Mouse (Mus musculus): ENCODE data around the gene Arhgap32. TPM values are rescaled to one million over a fixed set of nuclear protein-coding genes. Genes with fewer than 3 reads are reported as not detected.

Arhgap32 gene
- polyA plus RNA-seq (2015; fragmentation: Nextera tagmentation; extraction: Ambion mirVana), result 11.4 and 12.0 TPM in 2 replicates

GRCm38 (mm10) chr9:32115786-32116185 lies at the start of gene Arhgap32:
Gene Arhgap32, plus strand, starts transcription at chr9:32116136.
- H3K4me1 ChIP-seq (replicated peaks; ENCODE audit: control insufficient read depth, insufficient read depth, low read length), result no peaks in the 10 kb centered on the region
- no peaks in the 10 kb centered on the region for H3K36me3 ChIP-seq (ENCODE audit: control insufficient read depth, insufficient read depth)
- H3K27me3 ChIP-seq (replicated peaks; ENCODE audit: control insufficient read depth, insufficient read depth, low read length), result no peaks in the 10 kb centered on the region
- no peak within 1 kb of the TSS for H3K9ac ChIP-seq (replicated peaks; ENCODE audit: low read depth, low read length)
- 94% methylated on average over 1 of the region's 1 CpGs for WGBS
- H3K9me3 ChIP-seq (ENCODE audit: control insufficient read depth, low read length), result no peaks in the 10 kb centered on the region
- no peak within 1 kb of the TSS for H3K4me3 ChIP-seq (replicated peaks; ENCODE audit: low read length)
- no peak within 1 kb of the TSS for H3K27ac ChIP-seq (ENCODE audit: low read length)
- H3K4me2 ChIP-seq (ENCODE audit: low read length), result no peak within 1 kb of the TSS
- ATAC-seq, result no peak

DNA sequence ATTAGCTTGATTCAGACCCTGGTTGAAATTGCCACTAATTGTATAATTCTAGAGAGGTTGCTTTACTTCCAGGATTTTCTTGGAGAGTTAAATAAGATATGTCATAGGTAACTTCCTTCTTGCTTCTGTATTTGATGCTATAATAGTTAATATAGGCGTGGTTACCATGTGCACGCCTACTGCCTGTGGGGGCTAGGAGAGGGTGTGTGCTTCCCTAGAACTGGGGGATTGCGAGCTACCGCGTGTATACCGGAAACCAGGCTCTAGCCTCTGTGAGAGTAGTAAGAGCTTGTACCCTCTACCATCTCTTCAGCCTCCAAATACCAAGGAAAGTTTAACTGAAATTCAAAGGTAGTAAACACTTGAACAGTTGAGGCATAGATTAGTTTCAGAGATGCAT lies 43.2 kb upstream of the Arhgap32 start:
- 95% methylated on average over 6 of the region's 6 CpGs for WGBS
- Histone ChIP-seq H3K9me3 (ENCODE audit: control insufficient read depth, low read length) (no peaks in the 10 kb centered on the region), H3K9ac (replicated peaks; ENCODE audit: low read depth, low read length) (no peak overlapping the region), H3K4me1 (replicated peaks; ENCODE audit: control insufficient read depth, insufficient read depth, low read length) (no peaks in the 10 kb centered on the region), H3K4me2 (ENCODE audit: low read length) (no peak overlapping the region), H3K27me3 (replicated peaks; ENCODE audit: control insufficient read depth, insufficient read depth, low read length) (no peaks in the 10 kb centered on the region), H3K4me3 (replicated peaks; ENCODE audit: low read length) (no peak overlapping the region), H3K36me3 (ENCODE audit: control insufficient read depth, insufficient read depth) (no peaks in the 10 kb centered on the region), H3K27ac (ENCODE audit: low read length) (no peak overlapping the region)
- ATAC-seq, result no peak

- no peak overlapping the region for H3K9ac ChIP-seq (replicated peaks; ENCODE audit: low read depth, low read length)
- no peak for ATAC-seq
- H3K27me3 ChIP-seq (replicated peaks; ENCODE audit: control insufficient read depth, insufficient read depth, low read length), result no peaks in the 10 kb centered on the region
- H3K27ac ChIP-seq (ENCODE audit: low read length), result no peak overlapping the region
- no peak overlapping the region for H3K4me3 ChIP-seq (replicated peaks; ENCODE audit: low read length)
- H3K9me3 ChIP-seq (ENCODE audit: control insufficient read depth, low read length), result no peaks in the 10 kb centered on the region
- no peak overlapping the region for H3K4me2 ChIP-seq (ENCODE audit: low read length)
- 68% methylated on average over 4 of the region's 4 CpGs for WGBS
- no peaks in the 10 kb centered on the region for H3K36me3 ChIP-seq (ENCODE audit: control insufficient read depth, insufficient read depth)
- peaks cover 6% of the 10 kb centered on the region for H3K4me1 ChIP-seq (replicated peaks; ENCODE audit: control insufficient read depth, insufficient read depth, low read length)
These were observed 27.7 kb upstream of the Arhgap32 start for GRCm38 (mm10) chr9:32088106-32088776.

DNA sequence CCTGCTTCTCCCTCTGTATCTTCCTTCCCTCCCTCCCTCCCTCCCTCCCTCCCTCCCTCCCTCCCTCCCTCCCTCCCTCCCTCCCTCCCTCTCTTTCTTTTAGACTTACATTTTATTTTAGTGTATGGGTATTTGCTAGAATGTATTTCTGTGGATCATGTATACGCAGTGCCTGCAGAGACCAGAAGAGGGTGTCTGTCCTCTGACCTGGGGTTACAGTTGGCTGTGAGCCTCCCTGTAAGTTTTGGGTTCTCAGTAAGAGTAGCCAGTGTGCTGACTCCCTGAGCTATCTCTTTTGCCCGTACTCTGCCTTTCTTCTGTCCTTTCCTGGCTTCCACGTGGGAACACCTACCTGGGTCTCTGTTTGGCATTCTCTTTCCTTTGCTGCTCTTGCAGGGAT lies 27.1 kb upstream of the Arhgap32 start:
- 62% methylated on average over 3 of the region's 3 CpGs for WGBS
- H3K27ac ChIP-seq (ENCODE audit: low read length), result no peak overlapping the region
- H3K36me3 ChIP-seq (ENCODE audit: control insufficient read depth, insufficient read depth), result no peaks in the 10 kb centered on the region
- no peak for ATAC-seq
- H3K9ac ChIP-seq (replicated peaks; ENCODE audit: low read depth, low read length), result no peak overlapping the region
- H3K27me3 ChIP-seq (replicated peaks; ENCODE audit: control insufficient read depth, insufficient read depth, low read length), result no peaks in the 10 kb centered on the region
- H3K4me1 ChIP-seq (replicated peaks; ENCODE audit: control insufficient read depth, insufficient read depth, low read length), result peaks cover 6% of the 10 kb centered on the region
- H3K4me3 ChIP-seq (replicated peaks; ENCODE audit: low read length), result no peak overlapping the region
- H3K9me3 ChIP-seq (ENCODE audit: control insufficient read depth, low read length), result no peaks in the 10 kb centered on the region
- no peak overlapping the region for H3K4me2 ChIP-seq (ENCODE audit: low read length)

DNA sequence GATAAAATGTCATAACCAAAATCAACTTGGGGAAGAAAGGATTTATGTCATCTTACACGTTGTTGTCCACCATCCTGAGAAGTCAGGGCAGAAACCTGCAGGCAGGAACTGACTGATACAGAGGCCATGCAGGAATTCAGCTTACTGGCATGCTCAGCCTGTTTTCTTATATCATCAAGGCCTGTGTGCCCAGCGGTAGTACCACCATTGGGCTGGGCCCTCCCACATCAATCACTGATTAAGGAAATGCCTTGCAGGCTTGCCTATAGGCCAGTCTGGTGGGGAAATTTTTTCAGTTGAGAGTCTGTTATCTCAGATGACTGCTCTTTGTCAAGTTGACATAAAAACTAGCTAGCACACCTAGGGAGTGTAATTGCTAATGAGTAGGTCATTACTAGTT lies 22.5 kb upstream of the Arhgap32 start:
- Histone ChIP-seq H3K4me2 (ENCODE audit: low read length) (no peak overlapping the region), H3K9ac (replicated peaks; ENCODE audit: low read depth, low read length) (no peak overlapping the region), H3K4me1 (replicated peaks; ENCODE audit: control insufficient read depth, insufficient read depth, low read length) (0 out of 2 replicates have a peak, but pooled peaks cover 4% of the 10 kb centered on the region), H3K4me3 (replicated peaks; ENCODE audit: low read length) (no peak overlapping the region), H3K27me3 (replicated peaks; ENCODE audit: control insufficient read depth, insufficient read depth, low read length) (no peaks in the 10 kb centered on the region), H3K36me3 (ENCODE audit: control insufficient read depth, insufficient read depth) (no peaks in the 10 kb centered on the region), H3K27ac (ENCODE audit: low read length) (no peak overlapping the region), H3K9me3 (ENCODE audit: control insufficient read depth, low read length) (no peaks in the 10 kb centered on the region)
- no peak for ATAC-seq
- 46% methylated on average over 2 of the region's 2 CpGs for WGBS

- H3K27me3 ChIP-seq (replicated peaks; ENCODE audit: control insufficient read depth, insufficient read depth, low read length), result no peaks in the 10 kb centered on the region
- H3K9me3 ChIP-seq (ENCODE audit: control insufficient read depth, low read length), result no peaks in the 10 kb centered on the region
- no peak overlapping the region for H3K4me2 ChIP-seq (ENCODE audit: low read length)
- no peaks in the 10 kb centered on the region for H3K36me3 ChIP-seq (ENCODE audit: control insufficient read depth, insufficient read depth)
- no peak overlapping the region for H3K27ac ChIP-seq (ENCODE audit: low read length)
- 65% methylated on average over 13 of the region's 13 CpGs for WGBS
- H3K9ac ChIP-seq (replicated peaks; ENCODE audit: low read depth, low read length), result no peak overlapping the region
- H3K4me1 ChIP-seq (replicated peaks; ENCODE audit: control insufficient read depth, insufficient read depth, low read length), result 0 out of 2 replicates have a peak, but pooled peaks cover 4% of the 10 kb centered on the region
- no peak for ATAC-seq
- H3K4me3 ChIP-seq (replicated peaks; ENCODE audit: low read length), result no peak overlapping the region
These were observed 21.4 kb upstream of the Arhgap32 start for GRCm38 (mm10) chr9:32094351-32095120.

DNA sequence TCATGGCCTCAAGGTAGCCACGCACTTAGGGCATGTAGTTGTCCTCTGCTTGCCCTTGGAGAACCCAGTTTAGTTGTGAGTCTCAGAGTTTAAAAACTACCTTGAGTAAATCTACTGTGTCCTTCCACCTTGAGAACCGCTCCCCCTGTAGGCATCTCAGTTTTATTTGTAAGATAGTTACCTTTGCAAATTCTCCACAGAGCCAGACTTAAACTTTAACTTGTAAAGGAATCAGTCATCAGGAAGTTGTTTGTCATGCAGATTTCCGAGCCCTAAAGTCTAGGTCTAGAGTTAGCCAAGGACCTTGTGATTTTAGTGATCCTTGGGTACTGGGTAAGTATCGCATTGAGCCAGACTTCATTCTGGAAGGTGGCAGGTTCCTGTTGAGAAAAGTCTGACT lies 20.4 kb upstream of the Arhgap32 start:
- H3K27me3 ChIP-seq (replicated peaks; ENCODE audit: control insufficient read depth, insufficient read depth, low read length), result no peaks in the 10 kb centered on the region
- WGBS, result 93% methylated on average over 4 of the region's 4 CpGs

GRCm38 (mm10) chr9:32096541-32096940 lies 19.4 kb upstream of the Arhgap32 start:
- WGBS, result 81% methylated on average over 7 of the region's 7 CpGs
- H3K4me1 ChIP-seq (replicated peaks; ENCODE audit: control insufficient read depth, insufficient read depth, low read length), result 0 out of 2 replicates have a peak, but pooled peaks cover 4% of the 10 kb centered on the region

More for the DNA sequence above, 20.4 kb upstream of the Arhgap32 start:
- no peaks in the 10 kb centered on the region for H3K9me3 ChIP-seq (ENCODE audit: control insufficient read depth, low read length)
- no peak overlapping the region for H3K9ac ChIP-seq (replicated peaks; ENCODE audit: low read depth, low read length)
- no peaks in the 10 kb centered on the region for H3K36me3 ChIP-seq (ENCODE audit: control insufficient read depth, insufficient read depth)
- no peak overlapping the region for H3K27ac ChIP-seq (ENCODE audit: low read length)
- no peak overlapping the region for H3K4me2 ChIP-seq (ENCODE audit: low read length)
- no peak overlapping the region for H3K4me3 ChIP-seq (replicated peaks; ENCODE audit: low read length)
- 0 out of 2 replicates have a peak, but pooled peaks cover 4% of the 10 kb centered on the region for H3K4me1 ChIP-seq (replicated peaks; ENCODE audit: control insufficient read depth, insufficient read depth, low read length)
- ATAC-seq, result no peak

DNA sequence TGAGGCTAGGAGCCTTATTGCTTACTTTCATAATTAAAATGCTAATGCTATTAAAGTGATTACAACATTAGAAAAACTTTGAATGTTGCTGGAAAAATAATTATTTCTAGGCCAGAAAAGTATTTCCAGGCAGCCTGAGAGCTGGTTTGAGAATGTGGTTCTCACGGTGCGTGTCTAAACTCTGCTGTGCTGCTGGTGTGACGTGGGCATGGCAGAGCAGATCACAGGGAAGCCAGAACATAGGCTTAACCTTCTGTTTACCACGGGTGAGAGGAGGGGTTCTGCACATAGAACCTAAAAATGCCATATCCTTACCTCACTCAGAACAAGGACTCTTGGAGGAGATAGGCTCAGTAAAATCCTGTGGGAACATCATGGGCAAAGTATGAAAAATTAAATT lies 18.8 kb upstream of the Arhgap32 start:
- H3K4me2 ChIP-seq (ENCODE audit: low read length), result no peak overlapping the region
- WGBS, result 75% methylated on average over 4 of the region's 4 CpGs
- ATAC-seq, result no peak
- H3K9me3 ChIP-seq (ENCODE audit: control insufficient read depth, low read length), result no peaks in the 10 kb centered on the region
- no peaks in the 10 kb centered on the region for H3K27me3 ChIP-seq (replicated peaks; ENCODE audit: control insufficient read depth, insufficient read depth, low read length)
- 0 out of 2 replicates have a peak, but pooled peaks cover 4% of the 10 kb centered on the region for H3K4me1 ChIP-seq (replicated peaks; ENCODE audit: control insufficient read depth, insufficient read depth, low read length)
- H3K36me3 ChIP-seq (ENCODE audit: control insufficient read depth, insufficient read depth), result no peaks in the 10 kb centered on the region
- H3K4me3 ChIP-seq (replicated peaks; ENCODE audit: low read length), result no peak overlapping the region
- no peak overlapping the region for H3K9ac ChIP-seq (replicated peaks; ENCODE audit: low read depth, low read length)
- no peak overlapping the region for H3K27ac ChIP-seq (ENCODE audit: low read length)

More at GRCm38 (mm10) chr9:32096541-32096940, 19.4 kb upstream of the Arhgap32 start:
- H3K9me3 ChIP-seq (ENCODE audit: control insufficient read depth, low read length), result no peaks in the 10 kb centered on the region
- no peaks in the 10 kb centered on the region for H3K27me3 ChIP-seq (replicated peaks; ENCODE audit: control insufficient read depth, insufficient read depth, low read length)
- H3K4me3 ChIP-seq (replicated peaks; ENCODE audit: low read length), result no peak overlapping the region
- no peak for ATAC-seq
- H3K36me3 ChIP-seq (ENCODE audit: control insufficient read depth, insufficient read depth), result no peaks in the 10 kb centered on the region
- H3K27ac ChIP-seq (ENCODE audit: low read length), result no peak overlapping the region
- no peak overlapping the region for H3K9ac ChIP-seq (replicated peaks; ENCODE audit: low read depth, low read length)
- no peak overlapping the region for H3K4me2 ChIP-seq (ENCODE audit: low read length)
